Mouse (Mus musculus) neural tube, embryonic 14.5 days (tissue): ENCODE measurements at regions not wholly inside any gene's neighbourhood (a gene's known extent, or its start where the extent isn't known, plus 50 kb on each side); places are given as distances from the start of the nearest gene placed in this dataset.

Experiments
- ATAC-seq: fragments of 200-750 bp; cut with Nextera tagmentation; 2 replicates; pipeline ENCODE4 v1.8.0; 2017; ENCODE audit warnings: low read depth, mild to moderate bottlenecking, moderate TSS enrichment, moderate library complexity
- H3K27ac ChIP-seq: fragments of 300-500 bp; sonication (generic); 2 replicates; pipeline ENCODE4 v1.5.1; 2014; ENCODE audit warnings: low read depth, mild to moderate bottlenecking, control low read depth, low read length, moderate library complexity, mixed read lengths
- H3K27me3 ChIP-seq: fragments of 300-500 bp; sonication (generic); 2 replicates; pipeline ENCODE4 v1.6.1; 2014; ENCODE audit warnings: low read length; ENCODE audit not compliant: control insufficient read depth, insufficient read depth
- H3K36me3 ChIP-seq: fragments of 300-500 bp; sonication (generic); 2 replicates; pipeline ENCODE4 v1.6.1; 2014; ENCODE audit warnings: low read length, mixed read lengths; ENCODE audit not compliant: control insufficient read depth, insufficient read depth
- H3K4me1 ChIP-seq: fragments of 300-500 bp; sonication (generic); 2 replicates; pipeline ENCODE4 v1.6.1; 2014; ENCODE audit warnings: low read length; ENCODE audit not compliant: control insufficient read depth, insufficient read depth
- H3K4me2 ChIP-seq: fragments of 300-500 bp; sonication (generic); 2 replicates; pipeline ENCODE4 v1.6.1; 2014; ENCODE audit warnings: mild to moderate bottlenecking, low read depth, low read length, control low read depth
- H3K4me3 ChIP-seq: fragments of 300-500 bp; sonication (generic); 2 replicates; pipeline ENCODE4 v1.5.1; 2014; ENCODE audit warnings: low read depth, low read length, control low read depth, mixed read lengths
- H3K9ac ChIP-seq: fragments of 300-500 bp; sonication (generic); replicated peaks from 2 replicates; pipeline ENCODE4 v1.6.1; 2014; ENCODE audit warnings: low read depth, mild to moderate bottlenecking, control low read depth, low read length, mixed read lengths
- H3K9me3 ChIP-seq: fragments of 300-500 bp; sonication (generic); 2 replicates; pipeline ENCODE4 v1.6.1; 2016; ENCODE audit warnings: low read length; ENCODE audit not compliant: control insufficient read depth
- WGBS: fragments of 180-500 bp; shearing (Covaris S2); extraction: QIAGEN DNeasy Blood & Tissue Kit; methylation state at CpG from one replicate; pipeline ENCODE4 v1.1.7; 2014; 5-methylcytosine and 5-hydroxymethylcytosine counted together

DNA sequence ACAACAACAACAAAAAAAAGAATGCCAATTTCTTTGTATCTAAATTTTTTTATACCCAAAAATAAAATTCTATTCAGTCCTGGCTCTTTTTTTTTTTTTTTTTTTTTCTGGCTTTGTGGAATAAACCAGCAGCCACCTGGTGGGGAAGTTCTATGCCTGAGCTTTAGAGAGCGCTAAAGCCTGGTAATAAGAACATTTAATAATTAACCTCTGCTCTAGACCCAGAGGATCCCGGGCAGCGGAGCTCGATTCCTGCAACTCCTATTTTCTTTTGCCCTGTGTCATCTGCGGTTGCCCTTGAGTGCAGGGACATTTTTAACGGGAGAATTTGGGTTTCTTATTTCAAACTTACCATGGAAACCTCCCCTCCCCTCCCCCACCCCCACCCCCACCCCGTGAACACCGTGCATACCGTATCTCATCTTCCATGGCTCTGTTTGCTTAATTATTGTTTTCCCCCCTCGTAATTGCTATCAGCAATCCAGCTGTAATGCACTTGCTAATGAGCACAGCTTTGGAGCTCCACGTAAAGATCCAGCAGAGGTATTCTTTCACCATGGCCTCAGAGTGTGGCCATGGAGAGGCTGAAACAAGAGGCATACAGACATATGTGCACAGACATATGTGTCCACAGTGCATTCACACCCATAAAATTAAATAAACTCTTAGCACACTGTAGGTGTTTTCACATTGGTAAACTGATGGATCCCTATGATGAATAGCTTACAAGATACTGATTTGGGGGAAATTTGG lies 62.8 kb upstream of the Gpr12 start:
- peak; percentile 41; the same call in 1 of the 2 replicates for ATAC-seq
- no peaks in the 10 kb centered on the region for H3K4me1 ChIP-seq
- no peak overlapping the region for H3K4me2 ChIP-seq
- no peak overlapping the region for H3K9ac ChIP-seq
- no peaks in the 10 kb centered on the region for H3K9me3 ChIP-seq
- no peak overlapping the region for H3K4me3 ChIP-seq
- no peak overlapping the region for H3K27ac ChIP-seq
- WGBS = 26% methylated on average over 11 of the region's 11 CpGs
- H3K36me3 ChIP-seq = no peaks in the 10 kb centered on the region
- no peaks in the 10 kb centered on the region for H3K27me3 ChIP-seq

DNA sequence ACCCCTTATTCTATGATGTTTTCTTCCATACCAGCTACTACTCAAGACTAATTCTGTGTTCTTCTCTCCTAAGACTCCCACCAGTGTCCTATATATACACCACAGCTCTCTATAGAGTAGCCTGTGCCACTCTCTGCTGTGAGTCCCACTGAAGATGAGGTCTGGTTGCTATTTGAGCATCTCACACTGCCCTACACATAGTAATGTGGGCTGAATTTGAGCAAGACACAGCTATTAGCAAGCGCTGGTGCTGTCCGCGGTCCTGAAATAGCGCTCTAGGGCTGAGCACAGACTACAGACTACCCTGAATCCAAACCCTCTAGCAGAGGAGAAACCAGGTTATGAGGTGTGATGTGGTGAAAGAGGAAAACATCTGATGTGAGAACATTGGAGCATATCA lies 59.5 kb upstream of the Gpr12 start:
- WGBS = 4% methylated on average over 4 of the region's 4 CpGs
- no peaks in the 10 kb centered on the region for H3K27me3 ChIP-seq
- no peak overlapping the region for H3K9ac ChIP-seq
- H3K9me3 ChIP-seq = no peaks in the 10 kb centered on the region
- no peaks in the 10 kb centered on the region for H3K4me1 ChIP-seq
- no peaks in the 10 kb centered on the region for H3K36me3 ChIP-seq
- no peak for ATAC-seq
- no peak overlapping the region for H3K27ac ChIP-seq
- H3K4me2 ChIP-seq = no peak overlapping the region
- H3K4me3 ChIP-seq = no peak overlapping the region

DNA sequence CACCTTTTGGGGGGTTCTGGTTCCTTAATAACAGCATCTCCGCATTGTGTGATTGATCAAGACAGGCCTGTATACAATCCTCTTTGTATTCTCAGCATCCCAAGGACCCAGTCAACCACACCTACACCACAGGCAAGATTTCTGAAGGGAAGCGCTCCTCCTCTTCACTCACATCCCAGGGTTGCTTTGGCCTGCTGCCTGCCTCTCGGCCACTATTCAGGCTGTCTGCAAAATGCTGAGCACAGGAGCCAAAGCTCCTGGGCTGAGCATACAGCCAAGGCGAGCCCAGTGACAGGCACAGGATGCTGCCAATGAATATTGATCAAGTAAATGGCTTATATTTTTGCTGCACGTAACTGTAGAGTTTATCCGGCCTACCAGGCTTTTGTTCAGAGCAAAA lies 56.9 kb upstream of the Gpr12 start:
- ATAC-seq = no peak
- Histone ChIP-seq H3K4me2 (no peak overlapping the region), H3K36me3 (no peaks in the 10 kb centered on the region), H3K4me1 (no peaks in the 10 kb centered on the region), H3K27ac (no peak overlapping the region), H3K27me3 (no peaks in the 10 kb centered on the region), H3K9ac (no peak overlapping the region), H3K4me3 (no peak overlapping the region), H3K9me3 (no peaks in the 10 kb centered on the region)
- 81% methylated on average over 6 of the region's 6 CpGs for WGBS

DNA sequence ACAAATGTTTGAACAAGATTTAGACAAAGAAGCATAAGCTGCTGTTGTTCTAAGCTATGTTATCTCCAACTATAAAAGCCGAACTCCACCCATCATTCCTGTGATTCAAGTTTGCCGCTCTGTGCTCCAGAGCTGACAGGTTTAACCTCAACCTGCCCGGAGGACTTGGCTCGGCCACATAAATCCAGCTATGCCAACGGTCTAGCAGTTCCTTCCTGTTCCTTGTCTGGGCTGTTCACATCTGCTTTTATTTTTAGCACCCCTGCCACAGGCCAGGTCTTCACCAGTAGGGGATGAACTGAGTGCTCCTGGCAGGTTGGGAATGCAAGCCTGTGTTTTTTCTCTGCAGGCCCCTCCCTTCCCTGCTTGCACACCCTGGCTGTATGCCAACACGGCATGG lies 51.8 kb upstream of the Gpr12 start:
- H3K4me3 ChIP-seq = no peak overlapping the region
- WGBS = 95% methylated on average over 6 of the region's 6 CpGs
- no peaks in the 10 kb centered on the region for H3K36me3 ChIP-seq
- H3K4me1 ChIP-seq = no peaks in the 10 kb centered on the region
- no peak for ATAC-seq
- no peak overlapping the region for H3K9ac ChIP-seq
- no peak overlapping the region for H3K4me2 ChIP-seq
- H3K9me3 ChIP-seq = no peaks in the 10 kb centered on the region
- no peaks in the 10 kb centered on the region for H3K27me3 ChIP-seq
- H3K27ac ChIP-seq = no peak overlapping the region
